Mouse (Mus musculus) adrenal gland, adult 2 months (tissue): ENCODE results near the gene Rnh1. TPM values are rescaled to one million over a fixed set of nuclear protein-coding genes. Genes with fewer than 3 reads are reported as not detected.

Source experiments
- DNase-seq: peaks from one replicate; pipeline ENCODE4 v3.0.0; 2021
- long read RNA-seq: library from polyadenylated mRNA; stranded (forward); transcript quantifications from one replicate; pipeline ENCODE4 v2.0.0, GENCODE M21; 2021
- polyA plus RNA-seq: library from polyadenylated mRNA; depleted of rRNA; stranded (reverse); fragments of >200 nt; gene quantifications from 2 replicates; pipeline ENCODE4 v1.2.3, GENCODE M21; 2012; rRNA removed
- total RNA-seq, 2 experiments: library from RNA; stranded (reverse); gene quantifications; 2 replicates each; pipeline ENCODE4 v1.2.3; 2021

Gene Rnh1
- total RNA-seq (100 to 1,000 TPM; 301 to 302 TPM), polyA plus RNA-seq (214 and 394 TPM in 2 replicates)
- long read RNA-seq, transcript Rnh1-202 (10 exons, 1,656 nt): minor isoform, 85 of 354 reads
- long read RNA-seq, transcript Rnh1-201 (10 exons, 2,091 nt): major isoform, 193 of 354 reads
- long read RNA-seq, transcript Rnh1-204 (10 exons, 1,658 nt): minor isoform, 9 of 354 reads
- long read RNA-seq, partial matches to known transcripts: 61 of 354 reads
- long read RNA-seq, other reads (novel, unspliced or antisense): 6 of 354 reads

DNA sequence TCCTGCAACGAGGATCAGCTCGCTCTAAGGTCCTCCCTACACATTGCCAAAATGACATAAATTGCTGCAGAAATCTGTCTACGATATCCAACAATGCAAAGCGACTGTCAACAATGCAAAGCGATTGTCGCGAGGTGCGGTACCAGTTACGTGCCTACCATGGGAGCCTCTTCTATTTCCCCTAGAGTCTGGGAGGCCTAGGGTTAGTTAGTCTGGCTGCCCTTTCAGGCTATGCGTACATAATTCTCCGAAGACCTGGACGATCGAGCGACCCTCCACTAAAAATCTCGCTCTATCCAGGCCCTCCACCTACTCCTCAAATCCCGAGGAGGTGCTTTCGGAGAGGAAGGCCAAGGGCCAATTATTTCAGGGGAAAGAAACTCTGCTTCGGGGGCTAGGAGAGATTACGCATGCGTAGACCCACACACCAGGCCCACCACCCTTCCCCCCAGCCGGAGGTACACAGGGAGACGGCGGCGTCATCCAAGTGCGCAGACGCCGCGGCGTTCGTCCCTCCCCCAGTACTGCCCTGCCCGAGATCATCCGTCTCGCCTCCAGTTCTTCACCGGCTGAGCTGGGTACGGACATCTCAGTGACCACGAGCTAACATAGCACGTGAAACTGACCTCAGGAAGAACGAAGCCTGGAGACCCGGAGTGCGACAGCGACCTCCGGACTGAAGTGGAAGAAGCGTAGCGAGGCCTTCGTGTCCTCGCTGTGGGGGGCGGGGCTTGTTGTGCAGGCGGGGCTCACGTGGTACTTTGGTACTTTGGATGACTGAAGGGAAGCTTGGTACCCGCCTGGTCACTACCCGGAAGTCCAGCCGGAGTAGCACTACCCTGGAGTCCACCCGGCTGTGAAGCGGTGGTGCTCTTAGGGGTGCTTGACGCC is at the start of gene Rnh1:
Gene Rnh1 (minus strand): TSS at position 742 of the 891 bp plus-strand sequence.
- DNase-seq: peak; percentile 94

- no peak for DNase-seq
Observed at GRCm38 (mm10) chr7:141222126-141222467, 49.4 kb upstream of the Rnh1 start.

DNA sequence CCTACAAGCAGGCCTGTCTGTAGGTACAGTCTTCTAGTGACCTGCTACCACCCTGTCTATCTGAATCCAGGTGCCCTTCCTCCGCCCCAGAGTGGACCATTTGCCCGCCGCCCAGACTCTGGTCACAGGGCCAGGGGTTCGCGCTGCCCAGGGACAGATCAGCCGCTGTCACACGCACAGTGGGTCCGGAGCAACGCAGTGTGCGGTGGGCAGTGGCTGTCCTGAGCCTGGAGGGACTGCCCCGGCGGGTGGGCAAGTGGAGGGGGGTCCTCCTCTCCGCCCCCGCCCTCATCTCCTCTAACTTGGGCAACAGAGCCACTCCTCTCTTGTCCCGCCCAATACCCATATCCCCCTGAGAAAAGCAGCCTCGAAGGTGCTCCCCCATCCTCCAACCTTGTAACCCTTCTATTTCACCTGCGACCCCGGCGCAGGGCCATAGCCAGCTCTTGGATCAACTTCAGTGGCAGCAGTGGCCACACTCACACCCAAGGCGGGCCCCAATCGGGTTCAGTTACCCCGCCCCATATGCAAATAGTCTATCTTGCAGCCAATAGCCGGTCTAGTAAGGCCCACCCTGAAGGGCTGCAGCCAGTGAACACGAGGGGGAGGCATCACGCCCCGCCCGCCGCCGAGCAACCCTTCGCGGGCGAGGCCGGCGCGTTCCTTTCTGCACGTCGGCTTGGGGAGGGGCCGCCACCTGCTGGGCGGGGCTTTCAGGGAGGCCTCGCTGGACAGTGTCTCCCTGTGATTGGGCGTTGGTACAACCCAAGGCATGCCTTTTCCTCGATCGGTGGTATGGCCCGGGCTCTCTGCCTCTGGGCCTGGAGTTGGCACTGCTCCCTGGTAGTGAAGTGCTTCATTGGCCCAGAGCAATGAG is 48.8 kb upstream of the Rnh1 start:
- peak; percentile 98 for DNase-seq

DNA sequence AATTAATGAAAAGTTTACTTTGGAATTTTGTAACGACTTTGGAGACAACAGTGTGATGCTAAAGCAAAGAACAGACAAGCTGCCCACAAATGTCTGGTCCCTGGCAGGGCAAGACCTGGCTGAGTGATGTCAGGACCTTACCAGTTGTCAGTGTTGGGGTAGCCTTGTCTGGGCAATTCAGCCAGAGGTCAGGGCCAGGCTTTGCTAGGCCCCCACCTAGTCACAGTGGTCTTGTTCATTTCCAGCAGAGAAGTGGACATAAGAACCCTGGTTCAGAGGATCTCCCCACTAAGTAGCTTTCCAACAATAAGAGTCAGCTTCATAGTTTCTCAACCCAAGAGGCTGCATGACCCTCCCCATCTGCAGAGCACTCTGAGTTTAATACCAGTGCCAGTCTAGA is 47.7 kb upstream of the Rnh1 start:
- DNase-seq: no peak

GRCm38 (mm10) chr7:141219558-141220099 is 47.0 kb upstream of the Rnh1 start:
- no peak for DNase-seq

- no peak for DNase-seq
Observed at GRCm38 (mm10) chr7:141218557-141219133, 46.0 kb upstream of the Rnh1 start.

DNA sequence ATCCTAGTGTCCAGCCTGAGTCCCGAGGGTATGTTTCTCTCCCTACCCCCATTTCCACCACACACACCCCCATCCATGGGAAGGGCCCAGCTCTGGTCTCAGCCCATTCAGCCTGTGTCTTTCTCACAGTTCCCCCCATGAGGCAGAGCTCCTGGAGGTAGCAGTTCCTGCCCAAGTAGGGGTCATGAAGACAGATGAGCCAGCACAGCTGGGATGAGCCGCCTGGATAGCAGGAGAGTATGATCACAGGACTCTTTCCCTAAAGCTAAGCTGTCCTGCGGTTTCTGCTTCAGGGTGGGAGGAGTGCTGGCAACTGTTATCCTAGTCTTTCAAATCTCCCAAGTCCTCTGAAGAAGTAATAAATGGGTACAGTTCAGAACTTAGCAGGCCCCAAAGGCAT is 45.5 kb upstream of the Rnh1 start:
- no peak for DNase-seq

DNA sequence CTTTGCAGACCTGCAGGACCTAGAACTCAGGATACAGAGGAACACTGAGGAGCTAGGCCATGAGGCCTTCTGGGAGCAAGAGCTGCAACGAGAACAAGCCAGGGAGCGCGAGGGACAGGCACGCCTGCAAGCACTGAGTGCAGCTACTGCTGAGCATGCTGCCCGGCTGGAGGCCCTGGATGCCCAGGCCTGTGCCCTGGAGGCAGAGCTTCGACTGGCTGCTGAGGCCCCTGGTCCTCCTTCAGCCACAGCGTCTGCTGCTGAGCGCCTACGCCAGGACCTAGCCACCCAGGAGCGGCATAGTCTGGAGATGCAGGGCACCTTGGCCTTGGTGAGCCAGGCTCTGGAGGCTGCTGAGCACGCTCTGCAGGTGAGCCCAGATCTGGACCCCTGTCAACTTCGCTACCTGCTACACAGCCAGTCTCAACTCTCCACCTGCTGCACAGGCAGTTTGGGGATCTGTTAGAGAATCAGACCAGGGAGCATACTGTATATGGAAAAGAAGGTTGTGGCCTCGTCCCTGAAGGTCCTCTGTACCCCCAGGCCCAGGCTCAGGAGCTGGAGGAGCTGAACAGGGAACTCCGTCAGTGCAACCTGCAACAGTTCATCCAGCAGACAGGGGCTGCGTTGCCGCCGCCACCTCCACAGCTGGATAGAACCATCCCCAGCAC is 44.8 kb upstream of the Rnh1 start:
- no peak for DNase-seq

- DNase-seq: no peak
Observed at GRCm38 (mm10) chr7:141216894-141217293, 44.2 kb upstream of the Rnh1 start.

GRCm38 (mm10) chr7:141215880-141216733 is 43.5 kb upstream of the Rnh1 start:
- peak; percentile 72 for DNase-seq

GRCm38 (mm10) chr7:141215101-141215879 is 42.6 kb upstream of the Rnh1 start, which contains the start of gene Rassf7:
Gene Rassf7 (plus strand): TSS chr7:141215860.
- peak; percentile 95 for DNase-seq

GRCm38 (mm10) chr7:141214310-141214709 is 41.7 kb upstream of the Rnh1 start:
- no peak for DNase-seq

DNA sequence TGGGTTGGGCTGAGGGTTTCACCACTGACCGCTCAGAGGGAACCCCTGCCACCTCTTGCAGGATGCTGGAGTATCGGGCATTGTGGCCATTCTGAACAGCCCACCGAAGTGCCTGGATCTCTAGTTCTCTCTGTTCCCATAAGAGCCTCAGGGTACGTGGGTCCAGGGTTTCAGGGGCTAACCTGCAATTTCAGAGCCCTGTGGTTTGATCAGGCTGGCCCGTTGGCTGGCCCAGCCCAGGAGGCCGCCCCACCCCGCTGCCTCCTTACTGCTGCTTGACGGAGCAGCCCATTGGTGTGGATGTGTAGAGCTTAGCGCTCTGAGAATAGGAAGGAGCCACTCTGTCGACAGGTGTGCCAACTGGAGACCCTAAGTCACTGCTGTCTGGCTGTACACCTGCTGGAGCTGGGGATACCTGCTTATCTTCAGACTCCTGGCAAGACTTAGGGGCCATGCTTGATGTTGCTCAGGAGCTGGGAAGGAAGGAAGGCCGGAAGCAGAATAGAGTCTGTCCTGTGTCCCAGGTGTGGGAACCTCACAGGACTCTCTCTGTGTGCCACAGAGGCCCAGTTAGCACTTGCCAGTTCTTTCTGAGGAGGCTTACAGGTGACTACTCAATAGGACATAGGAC is 41.1 kb upstream of the Rnh1 start, which contains the start of gene Lmntd2:
Gene Lmntd2 (minus strand): TSS at position 476 of the 631 bp plus-strand sequence.
- DNase-seq: no peak

- DNase-seq: no peak
Observed at GRCm38 (mm10) chr7:141213133-141213532, 40.5 kb upstream of the Rnh1 start.

DNA sequence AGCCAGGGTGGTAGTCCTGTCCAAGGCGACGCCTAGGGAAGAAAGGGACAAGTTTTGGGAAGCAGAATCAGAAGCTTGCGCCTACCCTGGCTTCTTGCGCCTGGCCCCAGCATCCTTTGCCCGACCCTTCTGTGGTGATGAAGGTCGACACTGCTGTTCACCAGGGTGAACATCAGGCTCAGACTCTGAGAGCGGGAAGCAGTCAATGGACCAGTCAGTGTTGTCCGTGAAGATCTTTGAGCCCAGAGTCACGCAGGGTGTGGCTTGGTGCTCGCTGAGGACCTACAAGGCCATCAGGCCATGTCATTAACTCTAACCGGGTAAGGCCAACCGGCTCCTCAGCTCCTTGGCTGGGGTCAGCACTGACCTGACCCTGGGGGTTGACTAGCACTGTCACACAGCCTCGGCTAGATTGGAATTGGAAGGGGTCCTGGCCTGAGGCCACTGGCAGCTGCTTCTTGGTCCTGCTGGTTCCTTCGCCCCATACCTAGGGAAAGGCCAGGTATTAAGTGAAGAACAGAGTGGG is 38.0 kb upstream of the Rnh1 start:
- no peak for DNase-seq

GRCm38 (mm10) chr7:141210137-141210536 is 37.5 kb upstream of the Rnh1 start:
- DNase-seq: no peak

GRCm38 (mm10) chr7:141209526-141209925 is 36.9 kb upstream of the Rnh1 start:
- DNase-seq: no peak

DNA sequence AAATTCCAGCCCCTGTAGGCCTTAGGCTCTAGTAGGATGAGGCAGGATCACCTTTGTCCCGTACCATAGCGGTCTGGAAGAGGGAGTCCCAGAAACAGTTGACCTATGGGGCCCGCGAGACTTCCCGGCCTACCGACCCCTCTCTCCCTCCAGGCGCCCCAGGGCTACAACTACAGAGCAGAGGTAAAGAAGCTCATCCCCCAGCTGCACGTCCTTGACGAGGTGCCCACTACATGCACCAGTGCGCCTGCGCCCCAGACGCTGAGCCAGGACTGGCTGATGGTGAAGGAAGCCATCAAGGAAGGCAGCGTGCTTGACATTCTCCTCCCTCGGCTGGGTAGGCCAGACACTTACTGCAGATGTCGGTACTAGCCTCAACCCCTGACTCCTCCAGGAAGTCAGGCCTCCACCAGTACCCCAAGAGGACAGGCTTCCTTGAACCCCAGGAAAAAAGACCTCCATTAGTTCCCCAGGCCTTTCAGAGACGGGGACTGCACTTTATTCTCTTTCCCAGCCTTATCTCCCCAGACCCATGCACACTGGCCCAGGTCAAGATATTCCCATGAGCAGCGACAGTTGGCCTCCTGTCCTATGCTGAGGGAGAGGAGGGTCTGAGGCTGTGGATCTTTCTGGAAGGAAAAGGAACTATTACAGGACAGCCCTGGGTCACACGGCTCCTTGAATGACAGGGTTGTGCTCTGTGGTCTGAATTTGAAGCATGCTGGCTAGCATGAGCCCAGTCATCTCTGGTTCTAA is 33.7 kb upstream of the Rnh1 start:
- DNase-seq: no peak
